Mouse (Mus musculus): ENCODE results near the gene Nbeal1. TPM values are rescaled to one million over a fixed set of nuclear protein-coding genes. Genes with fewer than 3 reads are reported as not detected.
"Not testable (repeated sequence)": the region's sequence is repeated elsewhere in the genome, so short reads cannot be mapped to it uniquely, and the experiment has no call there.

Gene Nbeal1
- 101 TPM in 1 of 2 replicates, not detected in the other for polyA plus RNA-seq (2012; ENCODE audit: insufficient read depth, insufficient read length, low replicate concordance, missing spikeins)

GRCm38 (mm10) chr1:60179932-60180783, at the start of gene Nbeal1:
TSS of gene Nbeal1 (plus strand) at chr1:60180599.
- WGBS, result under 1% methylated on average over 74 of the region's 74 CpGs
- Histone ChIP-seq H3K27ac (ENCODE audit: insufficient read depth, low read depth, low read length) (peak within 1 kb of the TSS; percentile 19), H3K4me3 (ENCODE audit: insufficient read depth, low read depth, low read length) (peak within 1 kb of the TSS; percentile 87), H3K4me1 (ENCODE audit: control insufficient read depth, insufficient read depth, low read length) (no peaks in the 10 kb centered on the region)
- peak; percentile 76 for TF ChIP-seq POLR2A (IDR thresholded peaks at IDR 0.05; ENCODE audit: insufficient read depth, low read depth, low read length)
- no peak for TF ChIP-seq CTCF (IDR thresholded peaks at IDR 0.05; ENCODE audit: insufficient read depth, low read depth, low read length)

GRCm38 (mm10) chr1:60137346-60137745, 43.1 kb upstream of the Nbeal1 start:
- Histone ChIP-seq H3K4me3 (ENCODE audit: insufficient read depth, low read depth, low read length) (no peak overlapping the region), H3K4me1 (ENCODE audit: control insufficient read depth, insufficient read depth, low read length) (no peaks in the 10 kb centered on the region), H3K27ac (ENCODE audit: insufficient read depth, low read depth, low read length) (no peak overlapping the region)
- TF ChIP-seq CTCF (IDR thresholded peaks at IDR 0.05; ENCODE audit: insufficient read depth, low read depth, low read length), result no peak
- TF ChIP-seq POLR2A (IDR thresholded peaks at IDR 0.05; ENCODE audit: insufficient read depth, low read depth, low read length), result no peak
- 60% methylated on average over 9 of the region's 9 CpGs for WGBS

- Histone ChIP-seq H3K4me1 (ENCODE audit: control insufficient read depth, insufficient read depth, low read length) (no peaks in the 10 kb centered on the region), H3K4me3 (ENCODE audit: insufficient read depth, low read depth, low read length) (no peak overlapping the region), H3K27ac (ENCODE audit: insufficient read depth, low read depth, low read length) (no peak overlapping the region)
- TF ChIP-seq CTCF (IDR thresholded peaks at IDR 0.05; ENCODE audit: insufficient read depth, low read depth, low read length) (no peak), POLR2A (IDR thresholded peaks at IDR 0.05; ENCODE audit: insufficient read depth, low read depth, low read length) (no peak)
- 81% methylated on average over 5 of the region's 5 CpGs for WGBS
Measured at GRCm38 (mm10) chr1:60152700-60153099, 27.7 kb upstream of the Nbeal1 start.

DNA sequence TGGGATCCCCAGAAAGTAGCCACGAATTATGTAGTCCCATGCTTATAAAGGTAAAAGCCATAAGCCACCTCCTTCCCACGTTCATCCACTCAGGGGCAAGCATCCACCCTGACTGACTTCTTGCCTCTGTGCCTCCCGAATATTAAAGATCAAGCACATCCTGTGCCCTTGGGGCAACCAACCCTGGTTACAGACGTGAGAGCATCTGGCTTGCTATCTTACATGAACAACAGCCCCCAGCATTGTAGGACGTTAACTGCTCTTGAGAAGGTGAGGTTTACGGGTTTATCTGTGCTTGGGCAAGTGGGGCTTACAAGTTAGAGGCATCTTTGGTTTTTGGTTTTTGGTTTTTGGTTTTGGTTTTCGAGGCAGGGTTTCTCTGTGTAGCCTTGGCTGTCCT, 23.7 kb upstream of the Nbeal1 start:
- Histone ChIP-seq H3K4me3 (ENCODE audit: insufficient read depth, low read depth, low read length) (no peak overlapping the region), H3K4me1 (ENCODE audit: control insufficient read depth, insufficient read depth, low read length) (no peaks in the 10 kb centered on the region), H3K27ac (ENCODE audit: insufficient read depth, low read depth, low read length) (no peak overlapping the region)
- 87% methylated on average over 7 of the region's 7 CpGs for WGBS
- TF ChIP-seq CTCF (IDR thresholded peaks at IDR 0.05; ENCODE audit: insufficient read depth, low read depth, low read length) (no peak), POLR2A (IDR thresholded peaks at IDR 0.05; ENCODE audit: insufficient read depth, low read depth, low read length) (no peak)

DNA sequence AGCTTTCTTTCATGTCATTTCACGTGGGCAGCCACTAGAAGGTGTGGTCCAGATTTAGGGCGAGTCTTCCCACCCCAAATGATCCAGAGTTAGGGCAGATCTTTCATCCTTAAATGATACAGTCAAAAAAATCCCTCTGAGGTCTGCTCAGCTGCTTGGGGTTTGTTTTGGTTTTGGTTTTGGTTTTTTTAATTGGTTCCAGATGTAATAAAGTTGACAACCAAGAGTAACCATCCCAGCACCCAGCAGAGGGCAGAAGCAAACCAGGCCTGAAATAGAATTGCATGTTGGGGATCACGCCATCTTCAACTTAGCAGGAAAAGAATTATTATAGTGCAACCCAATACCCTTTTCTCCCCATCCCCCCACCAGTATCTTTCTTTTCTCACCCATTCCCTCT, 22.0 kb upstream of the Nbeal1 start:
- no peak for TF ChIP-seq CTCF (IDR thresholded peaks at IDR 0.05; ENCODE audit: insufficient read depth, low read depth, low read length)
- no peak for TF ChIP-seq POLR2A (IDR thresholded peaks at IDR 0.05; ENCODE audit: insufficient read depth, low read depth, low read length)
- Histone ChIP-seq H3K4me3 (ENCODE audit: insufficient read depth, low read depth, low read length) (no peak overlapping the region), H3K4me1 (ENCODE audit: control insufficient read depth, insufficient read depth, low read length) (no peaks in the 10 kb centered on the region), H3K27ac (ENCODE audit: insufficient read depth, low read depth, low read length) (no peak overlapping the region)
- 46% methylated on average over 3 of the region's 3 CpGs for WGBS

DNA sequence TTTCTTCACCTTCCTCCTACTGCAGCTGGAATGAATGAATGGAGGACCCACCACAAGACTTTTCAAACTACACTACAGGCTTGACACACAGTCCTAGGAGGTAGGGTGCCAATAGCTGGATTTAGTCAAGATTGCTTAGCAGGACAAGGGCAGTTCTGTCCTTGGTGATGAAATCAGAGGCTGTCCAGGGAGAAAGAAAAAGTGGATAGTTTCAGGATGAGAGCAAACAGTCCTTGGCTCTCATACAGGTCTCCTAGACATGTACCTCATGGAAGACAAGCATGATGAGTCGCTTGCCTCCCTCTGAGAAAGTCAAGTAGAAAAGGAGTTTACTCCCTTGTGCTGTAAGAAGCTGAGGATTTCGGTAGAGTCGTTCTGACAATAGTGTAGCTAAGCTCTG, 16.7 kb upstream of the Nbeal1 start:
- Histone ChIP-seq H3K27ac (ENCODE audit: insufficient read depth, low read depth, low read length) (no peak overlapping the region), H3K4me1 (ENCODE audit: control insufficient read depth, insufficient read depth, low read length) (no peaks in the 10 kb centered on the region), H3K4me3 (ENCODE audit: insufficient read depth, low read depth, low read length) (no peak overlapping the region)
- no peak for TF ChIP-seq POLR2A (IDR thresholded peaks at IDR 0.05; ENCODE audit: insufficient read depth, low read depth, low read length)
- no peak for TF ChIP-seq CTCF (IDR thresholded peaks at IDR 0.05; ENCODE audit: insufficient read depth, low read depth, low read length)
- 90% methylated on average over 3 of the region's 3 CpGs for WGBS

- Histone ChIP-seq H3K4me3 (ENCODE audit: insufficient read depth, low read depth, low read length) (no peak overlapping the region), H3K27ac (ENCODE audit: insufficient read depth, low read depth, low read length) (no peak overlapping the region; the same call in 1 of the 2 replicates), H3K4me1 (ENCODE audit: control insufficient read depth, insufficient read depth, low read length) (peaks cover 2% of the 10 kb centered on the region; the same call in 1 of the 2 replicates)
- WGBS, result 32% methylated on average over 2 of the region's 2 CpGs
- no peak for TF ChIP-seq CTCF (IDR thresholded peaks at IDR 0.05; ENCODE audit: insufficient read depth, low read depth, low read length)
- TF ChIP-seq POLR2A (IDR thresholded peaks at IDR 0.05; ENCODE audit: insufficient read depth, low read depth, low read length), result no peak
Measured at GRCm38 (mm10) chr1:60169626-60170025, 10.8 kb upstream of the Nbeal1 start.

DNA sequence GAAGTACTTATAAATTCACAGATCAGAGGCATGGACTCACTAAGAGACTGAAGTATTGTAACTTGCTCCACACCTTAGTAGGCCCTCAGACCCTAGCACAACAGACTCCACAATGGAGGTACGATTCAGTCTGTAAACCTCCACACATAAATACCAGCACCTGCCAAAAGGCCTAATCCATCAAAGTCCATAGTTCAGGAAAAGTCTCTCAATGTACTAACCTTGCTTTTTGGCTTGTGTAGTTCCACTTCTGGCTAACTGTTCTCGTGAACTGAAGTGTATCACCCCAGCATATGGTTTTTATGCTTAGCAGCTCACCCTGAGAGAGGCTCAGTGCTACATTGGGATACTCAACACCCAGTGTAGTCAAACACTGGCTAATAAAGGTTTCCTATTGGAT, 10.1 kb upstream of the Nbeal1 start:
- WGBS, result 83% methylated on average over 2 of the region's 2 CpGs
- no peak overlapping the region for H3K4me3 ChIP-seq (ENCODE audit: insufficient read depth, low read depth, low read length)
- peaks cover 2% of the 10 kb centered on the region; the same call in 1 of the 2 replicates for H3K4me1 ChIP-seq (ENCODE audit: control insufficient read depth, insufficient read depth, low read length)
- TF ChIP-seq CTCF (IDR thresholded peaks at IDR 0.05; ENCODE audit: insufficient read depth, low read depth, low read length) (no peak), POLR2A (IDR thresholded peaks at IDR 0.05; ENCODE audit: insufficient read depth, low read depth, low read length) (no peak)
- H3K27ac ChIP-seq (ENCODE audit: insufficient read depth, low read depth, low read length), result no peak overlapping the region

GRCm38 (mm10) chr1:60173119-60173518, 7.3 kb upstream of the Nbeal1 start:
- 93% methylated on average over 3 of the region's 3 CpGs for WGBS

GRCm38 (mm10) chr1:60177814-60178213, 2.6 kb upstream of the Nbeal1 start:
- H3K4me1 ChIP-seq (ENCODE audit: control insufficient read depth, insufficient read depth, low read length); H3K27ac ChIP-seq (ENCODE audit: insufficient read depth, low read depth, low read length); H3K4me3 ChIP-seq (ENCODE audit: insufficient read depth, low read depth, low read length): not testable (repeated sequence)
- WGBS, result 95% methylated on average over 1 of the region's 1 CpGs

More at GRCm38 (mm10) chr1:60173119-60173518, 7.3 kb upstream of the Nbeal1 start:
- H3K27ac ChIP-seq (ENCODE audit: insufficient read depth, low read depth, low read length), result no peak overlapping the region
- peaks cover 2% of the 10 kb centered on the region; the same call in 1 of the 2 replicates for H3K4me1 ChIP-seq (ENCODE audit: control insufficient read depth, insufficient read depth, low read length)
- TF ChIP-seq CTCF (IDR thresholded peaks at IDR 0.05; ENCODE audit: insufficient read depth, low read depth, low read length), result no peak
- no peak for TF ChIP-seq POLR2A (IDR thresholded peaks at IDR 0.05; ENCODE audit: insufficient read depth, low read depth, low read length)
- H3K4me3 ChIP-seq (ENCODE audit: insufficient read depth, low read depth, low read length), result no peak overlapping the region

All from olfactory bulb, adult 2 months (tissue).